Mouse (Mus musculus): ENCODE data around the gene Taf9. TPM values are rescaled to one million over a fixed set of nuclear protein-coding genes. Genes with fewer than 3 reads are reported as not detected.
A peak's percentile ranks its signal among the peaks of the same experiment; 100 is the strongest.

The Taf9 gene
- total RNA-seq, 4 experiments from 2014 or later: 2.1 to 15.4 (median 9.3) TPM

GRCm38 (mm10) chr13:100669291-100670022 is 18.1 kb downstream of the Taf9 start, which contains the start of gene Ccdc125:
Ccdc125 (plus strand) TSS chr13:100669717.
- DNase-seq (ENCODE audit: low spot score in 2 of 2): no peak

- DNase-seq (ENCODE audit: low spot score in 2 of 2): no peak
Measured at GRCm38 (mm10) chr13:100670181-100670741, 18.9 kb downstream of the Taf9 start.

GRCm38 (mm10) chr13:100675936-100676635 is 24.7 kb downstream of the Taf9 start:
- DNase-seq (ENCODE audit: low spot score in 2 of 2): no peak

GRCm38 (mm10) chr13:100681615-100682014 is 30.2 kb downstream of the Taf9 start:
- no peak for DNase-seq (ENCODE audit: low spot score in 2 of 2)

GRCm38 (mm10) chr13:100682837-100683236 is 31.5 kb downstream of the Taf9 start:
- DNase-seq (ENCODE audit: low spot score in 2 of 2): no peak

GRCm38 (mm10) chr13:100684355-100684754 is 33.0 kb downstream of the Taf9 start:
- no peak for DNase-seq (ENCODE audit: low spot score in 2 of 2)

- no peak for DNase-seq (ENCODE audit: low spot score in 2 of 2)
Measured at GRCm38 (mm10) chr13:100687513-100687912, 36.1 kb downstream of the Taf9 start.

GRCm38 (mm10) chr13:100697541-100697940 is 46.2 kb downstream of the Taf9 start:
- DNase-seq (ENCODE audit: low spot score in 2 of 2): peak in 1 of 2 experiments; percentile 32

GRCm38 (mm10) chr13:100698866-100699265 is 47.5 kb downstream of the Taf9 start:
- DNase-seq (ENCODE audit: low spot score in 2 of 2): no peak

- DNase-seq (ENCODE audit: low spot score in 2 of 2): no peak
Measured at GRCm38 (mm10) chr13:100703468-100703867, 52.1 kb downstream of the Taf9 start.

Other genes with a start within 250 kb of the Taf9 start
- not detected for gene Naip1, start 198.7 kb upstream of the Taf9 start, total RNA-seq (2022)
- gene Gtf2h2, start 159.0 kb upstream of the Taf9 start, total RNA-seq (2022): 10 to 100 TPM; 15.6 to 22.0 (median 18.0) TPM
- gene Ocln, start 98.9 kb upstream of the Taf9 start, total RNA-seq (2022): under 1 TPM in 1 of 4 experiments, not detected in 3; 0.29 TPM
- gene Marveld2, start 34.6 kb upstream of the Taf9 start, total RNA-seq (2022): under 1 TPM; 0.43 to 0.94 (median 0.63) TPM
- gene Ak6, start 600 bp upstream of the Taf9 start, total RNA-seq (2022): 10 to 100 TPM; 68.7 to 75.7 (median 73.5) TPM
- 10 to 100 TPM; 10.0 to 14.6 (median 12.8) TPM for gene Rad17, start 528 bp upstream of the Taf9 start, total RNA-seq (2022)
- gene Ccdc125, start 18.1 kb downstream of the Taf9 start, total RNA-seq (2022): under 1 TPM in 3 of 4 experiments, not detected in 1; 0.29 to 0.43 (median 0.38) TPM
- 10 to 100 TPM in 3 of 4 experiments, 1 to 10 TPM in 1; 9.1 to 13.1 (median 11.8) TPM for gene Cdk7, start 79.4 kb downstream of the Taf9 start, total RNA-seq (2022)
- 100 to 1,000 TPM; 111 to 125 (median 118) TPM for gene Mrps36, start 93.1 kb downstream of the Taf9 start, total RNA-seq (2022)
- not detected for gene Cenph, start 124.3 kb downstream of the Taf9 start, total RNA-seq (2022)
- under 1 TPM in 1 of 4 experiments, not detected in 3; 0.25 TPM for gene Ccnb1, start 135.0 kb downstream of the Taf9 start, total RNA-seq (2022)
- gene Slc30a5, start 181.8 kb downstream of the Taf9 start, total RNA-seq (2022): 10 to 100 TPM in 1 of 4 experiments, 1 to 10 TPM in 3; 7.4 to 10.3 (median 8.9) TPM